Mouse (Mus musculus): ENCODE measurements around the gene Ms4a15.

Gene Ms4a15

DNA sequence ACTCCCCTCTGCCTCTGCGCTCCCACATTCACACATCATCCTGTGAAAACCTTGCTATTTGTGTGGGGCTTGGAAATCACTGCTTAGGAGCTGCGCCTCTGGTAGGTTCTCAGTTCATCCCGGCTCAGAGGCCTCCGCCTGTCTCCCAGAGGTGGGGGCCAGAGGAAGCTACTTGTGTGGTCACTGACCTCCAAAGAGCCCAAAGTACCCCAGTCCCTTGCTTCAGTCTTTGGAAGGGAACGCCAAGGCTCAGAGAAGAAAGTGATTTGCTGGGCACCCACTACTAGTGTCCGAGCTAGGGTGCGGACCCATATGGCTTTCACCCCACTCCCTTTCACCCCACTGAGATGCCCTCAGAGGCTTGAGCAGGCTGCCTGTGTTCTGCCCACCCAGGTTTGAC is at the start of gene Ms4a15:
Ms4a15 (minus strand) TSS at position 101 of the 400 bp plus-strand sequence.
- DNase-seq (ENCODE audit: inconsistent age in 2 of 2, low spot score in 1 of 2), result no peak

DNA sequence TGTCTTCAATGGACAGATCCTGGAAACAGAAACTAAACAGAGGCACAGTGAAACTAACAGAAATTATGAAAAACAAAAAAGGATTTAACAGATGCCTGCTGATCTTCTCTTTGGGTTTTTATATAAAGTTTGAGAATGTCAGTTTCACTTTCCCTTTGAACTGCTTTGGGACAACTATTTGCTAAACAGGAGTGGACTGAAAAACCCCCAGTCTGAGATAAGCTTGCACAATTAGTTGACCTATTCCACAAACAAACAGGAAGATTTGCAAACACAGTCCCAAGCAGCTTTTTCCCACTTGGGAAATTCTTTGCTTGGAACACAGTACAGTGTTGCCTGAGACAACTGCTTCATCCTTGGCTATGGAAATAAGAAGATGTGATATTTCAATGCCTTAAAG is 44.5 kb upstream of the Ms4a15 start:
- DNase-seq (ENCODE audit: inconsistent age in 2 of 2, low spot score in 1 of 2), result no peak

DNA sequence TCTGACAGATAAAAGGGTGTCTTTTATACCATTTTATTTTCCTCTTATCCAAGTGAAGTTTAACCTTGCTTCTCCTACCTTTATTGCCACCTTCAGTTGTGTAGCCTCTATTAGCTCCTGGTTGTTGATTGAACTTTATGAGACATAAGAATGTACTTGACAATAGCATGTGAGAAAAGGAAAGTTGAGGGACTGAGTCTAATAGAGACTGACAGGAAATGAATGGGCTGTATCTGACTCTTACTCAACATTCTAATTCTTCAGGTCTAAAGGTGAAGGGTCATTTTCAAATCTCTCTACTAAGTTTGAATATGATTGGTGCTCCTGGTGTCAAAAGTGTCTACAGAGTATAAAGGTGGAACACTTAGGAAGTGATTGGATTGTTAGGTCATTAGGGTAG is 29.3 kb upstream of the Ms4a15 start:
- DNase-seq (ENCODE audit: inconsistent age in 2 of 2, low spot score in 1 of 2), result no peak

GRCm38 (mm10) chr19:11017891-11018290 is 24.8 kb upstream of the Ms4a15 start, which contains the start of gene Ms4a18:
TSS of gene Ms4a18 (minus strand) at chr19:11018031.
- no peak for DNase-seq (ENCODE audit: inconsistent age in 2 of 2, low spot score in 1 of 2)

DNA sequence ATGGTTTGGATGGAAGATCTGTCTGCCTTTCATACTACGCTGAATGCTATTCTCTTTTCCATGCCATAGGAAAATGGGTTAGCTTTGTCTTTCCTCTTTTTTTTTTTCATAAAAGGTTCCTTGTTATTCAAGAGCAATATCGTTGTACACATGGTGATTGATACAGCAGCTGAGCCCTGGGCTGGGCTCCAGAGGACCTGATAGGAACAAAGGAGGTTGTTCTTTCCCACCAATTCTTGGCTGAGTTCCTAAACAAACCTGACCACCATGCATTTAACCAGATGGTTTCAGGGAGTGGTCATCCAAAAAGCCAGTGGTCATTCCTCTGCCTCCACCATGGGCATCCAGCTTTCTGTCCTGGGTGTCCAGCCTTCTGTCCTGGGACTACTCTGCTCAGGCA is 24.2 kb upstream of the Ms4a15 start:
- DNase-seq (ENCODE audit: inconsistent age in 2 of 2, low spot score in 1 of 2), result peak in 1 of 2 experiments; percentile 10

- DNase-seq (ENCODE audit: inconsistent age in 2 of 2, low spot score in 1 of 2), result no peak
Measured at GRCm38 (mm10) chr19:11015998-11016397, 22.9 kb upstream of the Ms4a15 start.

DNA sequence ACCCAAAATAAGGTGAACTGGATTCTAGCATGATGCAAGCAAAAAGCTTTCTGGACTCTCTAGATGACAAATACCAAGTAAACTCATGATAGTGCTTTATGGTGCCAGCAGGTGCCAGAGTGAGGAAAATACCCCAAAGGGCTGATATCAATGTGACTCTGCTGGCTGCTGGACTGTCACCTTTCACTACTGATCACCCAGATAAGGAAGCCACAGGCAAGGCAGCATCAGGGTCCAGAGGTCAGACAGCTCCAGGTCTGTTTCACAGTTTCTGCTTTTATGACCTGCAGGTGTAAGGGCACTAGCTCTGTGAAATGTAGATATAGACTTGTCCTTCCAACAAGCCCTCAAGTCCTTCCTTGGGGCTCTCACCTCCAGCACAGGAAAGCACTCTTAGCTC is 22.4 kb upstream of the Ms4a15 start:
- no peak for DNase-seq (ENCODE audit: inconsistent age in 2 of 2, low spot score in 1 of 2)

- no peak for DNase-seq (ENCODE audit: inconsistent age in 2 of 2, low spot score in 1 of 2)
Measured at GRCm38 (mm10) chr19:10991911-10992310, 1.1 kb downstream of the Ms4a15 start.

DNA sequence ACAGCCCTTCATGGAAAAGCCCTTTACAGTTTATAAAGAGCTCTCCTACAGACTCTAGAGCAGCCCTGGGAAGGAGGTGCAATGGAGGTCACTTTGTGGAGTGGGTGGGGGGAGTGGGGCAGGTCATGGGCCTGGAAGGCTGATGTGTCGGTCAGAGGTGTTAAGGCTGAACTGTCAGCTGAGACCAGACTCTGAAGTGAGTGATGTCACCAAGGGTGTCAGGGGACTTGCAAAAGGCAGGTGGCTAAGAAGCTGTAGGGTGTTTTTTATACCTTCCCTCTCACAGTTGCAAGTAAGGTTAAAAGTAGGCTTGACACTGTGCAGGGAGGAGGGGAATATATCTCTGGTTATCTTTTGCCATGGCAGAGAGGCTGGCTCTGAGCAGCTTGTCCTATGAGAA is 2.3 kb downstream of the Ms4a15 start:
- no peak for DNase-seq (ENCODE audit: inconsistent age in 2 of 2, low spot score in 1 of 2)

- DNase-seq (ENCODE audit: inconsistent age in 2 of 2, low spot score in 1 of 2), result no peak
Measured at GRCm38 (mm10) chr19:10988563-10988962, 4.5 kb downstream of the Ms4a15 start.

DNA sequence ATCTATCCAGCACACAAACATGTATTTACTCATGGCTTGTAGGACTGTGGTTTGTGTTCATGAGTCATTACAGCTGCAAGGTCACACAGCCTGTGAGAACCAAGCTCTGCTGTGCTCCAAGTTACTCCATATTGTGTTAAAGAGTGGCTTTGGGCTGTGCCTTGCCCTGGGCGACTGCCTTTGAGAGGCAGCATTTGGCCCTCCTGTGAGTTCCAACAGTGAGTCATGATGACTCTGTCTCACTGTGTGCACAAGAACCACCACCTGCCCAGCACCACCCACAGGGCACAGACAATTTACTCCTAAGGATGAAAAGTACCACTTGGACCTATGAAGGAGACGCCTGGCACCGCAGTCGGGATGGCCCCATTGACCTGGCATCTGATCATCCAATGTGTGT is 7.2 kb downstream of the Ms4a15 start:
- peak; percentile 47 to 73 for DNase-seq (ENCODE audit: inconsistent age in 2 of 2, low spot score in 1 of 2)

DNA sequence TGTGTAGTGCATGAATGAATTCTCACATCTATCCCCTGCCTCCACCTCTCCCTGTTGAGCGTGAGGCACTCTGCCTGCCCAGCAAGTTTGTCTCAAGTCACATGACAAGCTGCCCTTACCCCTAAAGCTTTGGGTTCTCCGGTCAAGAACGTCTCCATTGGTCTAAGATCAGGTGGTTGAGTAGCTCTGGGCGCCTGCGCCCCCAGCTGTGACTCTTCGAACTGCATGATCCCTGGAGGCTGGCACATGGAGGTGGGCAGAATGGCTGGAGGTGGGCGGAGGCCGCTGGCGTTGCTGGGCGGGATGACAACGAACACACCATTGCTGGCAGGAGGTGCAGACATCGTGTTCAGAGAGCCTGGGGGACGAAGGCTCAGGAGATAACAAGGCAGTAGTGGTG is 8.5 kb downstream of the Ms4a15 start:
- no peak for DNase-seq (ENCODE audit: inconsistent age in 2 of 2, low spot score in 1 of 2)

GRCm38 (mm10) chr19:10983146-10983545 is 9.9 kb downstream of the Ms4a15 start:
- peak; percentile 42 to 79 for DNase-seq (ENCODE audit: inconsistent age in 2 of 2, low spot score in 1 of 2)

DNA sequence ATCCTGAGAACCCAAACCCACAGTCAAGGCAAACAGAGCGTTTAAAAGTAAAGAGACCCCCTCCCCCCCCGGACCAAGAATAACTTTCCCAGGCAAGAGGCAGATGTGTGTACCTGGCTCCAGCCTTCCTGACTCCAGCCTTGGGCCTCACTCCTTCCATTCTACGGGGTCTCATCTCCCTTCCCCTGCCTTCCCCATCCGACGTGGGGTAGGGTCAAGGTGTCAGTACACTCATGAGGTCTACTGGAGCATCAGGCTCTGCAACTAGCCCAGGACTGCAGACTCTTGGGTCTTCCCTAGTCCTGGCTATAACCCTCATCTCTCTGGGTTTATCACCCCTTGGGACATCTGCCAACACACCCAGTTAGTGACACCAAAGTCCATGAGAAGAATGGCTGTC is 12.8 kb downstream of the Ms4a15 start:
- DNase-seq (ENCODE audit: inconsistent age in 2 of 2, low spot score in 1 of 2), result no peak

GRCm38 (mm10) chr19:10979184-10980168 is 13.6 kb downstream of the Ms4a15 start:
- peak; percentile 72 to 89 for DNase-seq (ENCODE audit: inconsistent age in 2 of 2, low spot score in 1 of 2)

- peak in 1 of 2 experiments; percentile 81 for DNase-seq (ENCODE audit: inconsistent age in 2 of 2, low spot score in 1 of 2)
Measured at GRCm38 (mm10) chr19:10976318-10976717, 16.7 kb downstream of the Ms4a15 start.

DNA sequence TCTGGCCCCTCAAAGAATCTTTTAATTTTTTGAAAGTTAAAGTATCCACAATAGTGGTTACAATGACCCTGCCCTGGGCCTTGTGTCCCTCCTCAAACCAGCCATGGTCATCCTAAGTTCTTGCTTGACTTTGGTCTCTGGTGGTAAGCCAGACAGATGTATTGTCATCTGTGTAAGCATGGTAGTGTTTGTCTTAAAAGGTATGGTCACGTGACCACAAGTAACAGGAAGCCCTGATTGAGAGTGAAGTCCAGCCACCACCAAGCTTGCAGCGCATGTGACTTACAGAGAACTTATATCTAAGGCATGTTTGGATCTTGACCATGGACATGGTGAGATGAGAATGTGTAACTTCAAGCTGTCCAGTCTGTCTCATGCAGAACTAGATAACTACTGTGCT is 17.9 kb downstream of the Ms4a15 start:
- DNase-seq (ENCODE audit: inconsistent age in 2 of 2, low spot score in 1 of 2), result no peak

- DNase-seq (ENCODE audit: inconsistent age in 2 of 2, low spot score in 1 of 2), result peak in 1 of 2 experiments; percentile 67
Measured at GRCm38 (mm10) chr19:10974238-10974865, 18.7 kb downstream of the Ms4a15 start, which contains the start of gene Ms4a10. TSS of gene Ms4a10 (minus strand) at chr19:10974670.

DNA sequence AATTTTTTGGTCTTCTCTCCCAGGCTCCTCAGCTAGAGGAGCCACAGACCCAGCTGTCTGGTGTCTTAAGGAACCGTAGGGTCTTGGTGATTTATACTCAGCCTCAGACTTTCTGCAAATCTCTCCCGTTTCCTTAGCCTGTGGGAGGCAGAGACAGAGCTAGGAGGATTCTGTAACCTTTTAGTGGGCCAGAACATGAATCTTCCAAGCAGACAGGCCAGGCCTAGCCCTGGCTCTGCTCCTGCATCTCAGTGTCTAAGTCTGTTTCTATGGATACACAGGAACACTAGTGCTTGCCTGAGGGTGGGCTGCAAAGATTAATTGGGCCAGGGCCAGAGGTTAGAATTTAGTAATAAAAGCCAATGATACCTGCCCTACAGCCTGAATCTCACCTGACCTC is 19.9 kb downstream of the Ms4a15 start:
- no peak for DNase-seq (ENCODE audit: inconsistent age in 2 of 2, low spot score in 1 of 2)

DNA sequence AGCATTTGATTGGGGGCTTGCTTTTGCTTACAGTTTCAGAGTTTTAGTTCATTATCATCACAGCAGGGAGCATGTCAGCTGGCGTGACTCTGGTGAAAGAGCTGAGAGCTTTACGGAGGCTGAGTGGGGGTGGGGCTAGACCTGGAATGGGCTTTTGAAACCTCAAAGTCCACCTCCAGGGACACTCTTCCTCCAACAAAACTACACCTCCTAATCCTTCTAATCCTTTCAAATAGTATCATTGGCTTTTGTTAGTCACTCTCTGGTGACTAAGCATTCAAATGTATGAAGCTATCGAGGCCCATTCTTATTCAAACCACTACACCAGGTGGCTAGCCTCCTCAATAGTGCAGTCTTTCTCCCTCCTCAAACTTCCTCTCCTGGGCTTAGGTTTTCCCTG is 20.4 kb downstream of the Ms4a15 start:
- no peak for DNase-seq (ENCODE audit: inconsistent age in 2 of 2, low spot score in 1 of 2)

DNA sequence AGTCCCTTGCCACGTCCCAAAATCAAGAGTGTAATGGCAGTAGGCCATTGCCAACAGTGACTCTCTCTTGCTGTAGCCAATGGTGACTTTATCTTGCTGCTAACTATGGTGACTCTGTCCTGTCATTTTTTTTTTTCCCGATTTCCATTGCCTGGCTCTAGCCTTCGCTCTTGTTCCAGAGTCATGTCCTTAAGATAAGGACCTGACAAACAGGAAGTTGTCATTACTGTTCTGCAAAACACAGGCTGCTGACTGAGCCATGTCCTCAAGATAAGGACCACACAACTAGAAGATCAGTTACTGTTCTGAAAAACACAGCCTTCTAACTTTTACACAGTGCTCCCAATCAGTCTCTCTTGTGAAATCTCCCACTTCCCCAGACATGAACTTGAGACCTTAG is 22.6 kb downstream of the Ms4a15 start:
- DNase-seq (ENCODE audit: inconsistent age in 2 of 2, low spot score in 1 of 2), result no peak

GRCm38 (mm10) chr19:10968578-10968977 is 24.5 kb downstream of the Ms4a15 start:
- DNase-seq (ENCODE audit: inconsistent age in 2 of 2, low spot score in 1 of 2), result peak; percentile 87 to 96
